Mouse (Mus musculus) liver, embryonic 13.5 days (tissue): ENCODE results near the gene Cep131. TPM values are rescaled to one million over a fixed set of nuclear protein-coding genes. Genes with fewer than 3 reads are reported as not detected.
A peak's percentile ranks its signal among the peaks of the same experiment; 100 is the strongest.

Source experiments
- ATAC-seq: fragments of 200-750 bp; cut with Nextera tagmentation; 2 replicates; pipeline ENCODE4 v1.8.0; 2017; ENCODE audit warnings: low read depth, mild to moderate bottlenecking, moderate number of reproducible peaks, moderate library complexity
- DNase-seq: peaks from one replicate; pipeline ENCODE4 v3.0.0; 2022
- H3K27ac ChIP-seq: fragments of 300-500 bp; sonication (generic); 2 replicates; pipeline ENCODE4 v1.5.1; 2015; ENCODE audit warnings: moderate library complexity, mild to moderate bottlenecking, inconsistent platforms
- H3K27me3 ChIP-seq: fragments of 300-500 bp; sonication (generic); 2 replicates; pipeline ENCODE4 v1.6.1; 2015; ENCODE audit warnings: mild to moderate bottlenecking, inconsistent platforms
- H3K36me3 ChIP-seq: fragments of 300-500 bp; sonication (generic); 2 replicates; pipeline ENCODE4 v1.6.1; 2015; ENCODE audit warnings: mild to moderate bottlenecking, inconsistent platforms
- H3K4me1 ChIP-seq: fragments of 300-500 bp; sonication (generic); replicated peaks from 2 replicates; pipeline ENCODE4 v1.6.1; 2015; ENCODE audit warnings: inconsistent platforms
- H3K4me2 ChIP-seq: fragments of 300-500 bp; sonication (generic); 2 replicates; pipeline ENCODE4 v1.6.1; 2015; ENCODE audit warnings: inconsistent platforms, mild to moderate bottlenecking, moderate library complexity
- H3K4me3 ChIP-seq: fragments of 300-500 bp; sonication (generic); replicated peaks from 2 replicates; pipeline ENCODE4 v1.5.1; 2015; ENCODE audit warnings: mild to moderate bottlenecking, inconsistent platforms
- H3K9ac ChIP-seq: fragments of 300-500 bp; sonication (generic); 2 replicates; pipeline ENCODE4 v1.6.1; 2015; ENCODE audit warnings: mild to moderate bottlenecking, inconsistent platforms
- H3K9me3 ChIP-seq: fragments of 300-500 bp; sonication (generic); replicated peaks from 2 replicates; pipeline ENCODE4 v1.6.1; 2016; ENCODE audit warnings: inconsistent platforms
- WGBS: fragments of 180-500 bp; shearing (Covaris S2); methylation state at CpG from one replicate; pipeline ENCODE4 v1.1.7; 2015; ENCODE audit not compliant: insufficient replicate concordance; 5-methylcytosine and 5-hydroxymethylcytosine counted together
- polyA plus RNA-seq: library from polyadenylated mRNA; unstranded; fragments of >200 nt; fragmentation: Nextera tagmentation; extraction: Ambion mirVana; gene quantifications from 2 replicates; pipeline ENCODE4 v1.2.1, GENCODE M21; 2015

Gene Cep131
- polyA plus RNA-seq, 1 experiment from 2014 or later, result 4.8 TPM

- peak; percentile 27 for DNase-seq
- H3K9me3 ChIP-seq, result no peaks in the 10 kb centered on the region
- peak overlapping the region; percentile 5; the same call in 1 of the 2 replicates for H3K4me2 ChIP-seq
- peak; percentile 38 for ATAC-seq
- WGBS, result 29% methylated on average over 10 of the region's 10 CpGs
- H3K4me1 ChIP-seq, result no peaks in the 10 kb centered on the region
- no peak overlapping the region for H3K4me3 ChIP-seq
- no peaks in the 10 kb centered on the region for H3K27me3 ChIP-seq
- 0 out of 2 replicates have a peak, but pooled peaks cover 5% of the 10 kb centered on the region for H3K36me3 ChIP-seq
- no peak overlapping the region for H3K9ac ChIP-seq
- no peak overlapping the region for H3K27ac ChIP-seq
Observed at GRCm38 (mm10) chr11:120065291-120065690, 21.3 kb downstream of the Cep131 start.

- DNase-seq (no peak), ATAC-seq (no peak)
- H3K27me3 ChIP-seq, result no peaks in the 10 kb centered on the region
- no peaks in the 10 kb centered on the region for H3K9me3 ChIP-seq
- H3K9ac ChIP-seq, result no peak overlapping the region
- whole genome bisulfite sequencing, result 75% methylated on average over 11 of the region's 11 CpGs
- H3K4me1 ChIP-seq, result no peaks in the 10 kb centered on the region
- 0 out of 2 replicates have a peak, but pooled peaks cover 2% of the 10 kb centered on the region for H3K36me3 ChIP-seq
- H3K4me3 ChIP-seq, result no peak overlapping the region
- no peak overlapping the region for H3K4me2 ChIP-seq
- H3K27ac ChIP-seq, result peak overlapping the region; percentile 58; the same call in 1 of the 2 replicates
Observed at GRCm38 (mm10) chr11:120064668-120065040, 22.0 kb downstream of the Cep131 start.

- H3K4me2 ChIP-seq, result no peak overlapping the region
- H3K36me3 ChIP-seq, result no peaks in the 10 kb centered on the region
- 48% methylated on average over 13 of the region's 13 CpGs for WGBS
- no peak overlapping the region for H3K9ac ChIP-seq
- H3K27ac ChIP-seq, result peak overlapping the region; percentile 58
- DNase-seq, result no peak
- no peaks in the 10 kb centered on the region for H3K27me3 ChIP-seq
- H3K4me1 ChIP-seq, result no peaks in the 10 kb centered on the region
- H3K9me3 ChIP-seq, result no peaks in the 10 kb centered on the region
- no peak overlapping the region for H3K4me3 ChIP-seq
- ATAC-seq, result no peak
Observed at GRCm38 (mm10) chr11:120064006-120064667, 22.5 kb downstream of the Cep131 start.

DNA sequence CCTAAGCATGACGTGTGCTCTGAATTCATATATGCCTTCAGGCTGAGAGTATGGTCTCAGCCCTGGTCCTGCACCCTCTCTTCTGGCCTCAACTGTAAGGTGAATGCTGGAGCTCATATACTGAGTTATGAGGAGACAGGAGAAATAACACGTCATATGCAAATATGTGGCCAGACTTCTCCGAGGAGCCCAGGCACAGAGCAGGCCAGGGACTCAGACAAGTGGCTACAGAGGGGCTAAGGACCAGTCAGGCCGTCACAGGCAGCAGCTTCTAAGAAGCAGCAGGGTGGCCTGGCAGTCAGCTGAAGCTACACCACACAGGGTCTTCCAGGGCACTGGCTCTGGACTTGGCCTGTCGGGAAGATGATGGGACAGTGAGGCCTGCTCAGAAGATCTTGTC is 23.3 kb downstream of the Cep131 start:
- H3K4me2 ChIP-seq, result no peak overlapping the region
- no peaks in the 10 kb centered on the region for H3K9me3 ChIP-seq
- ATAC-seq, result no peak
- no peaks in the 10 kb centered on the region for H3K4me1 ChIP-seq
- H3K4me3 ChIP-seq, result no peak overlapping the region
- WGBS, result 61% methylated on average over 5 of the region's 5 CpGs
- no peaks in the 10 kb centered on the region for H3K36me3 ChIP-seq
- no peak for DNase-seq
- H3K9ac ChIP-seq, result no peak overlapping the region
- no peak overlapping the region for H3K27ac ChIP-seq
- H3K27me3 ChIP-seq, result no peaks in the 10 kb centered on the region; the same call in 1 of the 2 replicates

DNA sequence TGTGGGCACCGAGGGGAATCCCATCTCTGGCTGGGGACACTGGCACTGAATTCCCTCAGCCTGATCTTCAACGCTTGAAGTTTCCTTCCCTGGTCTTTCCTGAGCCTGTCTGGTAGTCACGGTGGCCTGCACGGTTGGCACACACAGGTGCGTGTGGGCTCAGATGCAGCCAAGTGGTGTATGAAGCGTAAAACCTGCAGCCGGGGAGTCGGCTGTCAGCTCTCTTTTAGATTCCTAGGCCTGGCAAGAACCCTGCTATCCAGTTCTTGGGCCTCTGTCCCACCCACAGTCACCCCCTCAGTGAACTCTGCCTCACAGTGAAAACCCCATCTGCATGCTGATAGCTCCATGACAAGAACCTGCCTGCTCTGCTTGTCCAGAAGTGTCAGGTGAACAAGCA is 26.0 kb downstream of the Cep131 start:
- no peak overlapping the region for H3K27ac ChIP-seq
- H3K4me2 ChIP-seq, result no peak overlapping the region
- H3K9me3 ChIP-seq, result no peaks in the 10 kb centered on the region
- H3K27me3 ChIP-seq, result no peaks in the 10 kb centered on the region; the same call in 1 of the 2 replicates
- H3K4me3 ChIP-seq, result no peak overlapping the region
- H3K36me3 ChIP-seq, result no peaks in the 10 kb centered on the region
- ATAC-seq (no peak), DNase-seq (no peak)
- 64% methylated on average over 8 of the region's 8 CpGs for WGBS
- no peak overlapping the region for H3K9ac ChIP-seq
- no peaks in the 10 kb centered on the region for H3K4me1 ChIP-seq

- Histone ChIP-seq H3K4me1 (no peaks in the 10 kb centered on the region), H3K27ac (no peak overlapping the region), H3K4me3 (no peak overlapping the region), H3K4me2 (no peak overlapping the region), H3K9ac (no peak overlapping the region), H3K9me3 (no peaks in the 10 kb centered on the region), H3K36me3 (no peaks in the 10 kb centered on the region), H3K27me3 (peaks cover 5% of the 10 kb centered on the region; the same call in 1 of the 2 replicates)
- WGBS, result 65% methylated on average over 12 of the region's 12 CpGs
- no peak for ATAC-seq
- DNase-seq, result no peak
Observed at GRCm38 (mm10) chr11:120055953-120056732, 30.5 kb downstream of the Cep131 start.

DNA sequence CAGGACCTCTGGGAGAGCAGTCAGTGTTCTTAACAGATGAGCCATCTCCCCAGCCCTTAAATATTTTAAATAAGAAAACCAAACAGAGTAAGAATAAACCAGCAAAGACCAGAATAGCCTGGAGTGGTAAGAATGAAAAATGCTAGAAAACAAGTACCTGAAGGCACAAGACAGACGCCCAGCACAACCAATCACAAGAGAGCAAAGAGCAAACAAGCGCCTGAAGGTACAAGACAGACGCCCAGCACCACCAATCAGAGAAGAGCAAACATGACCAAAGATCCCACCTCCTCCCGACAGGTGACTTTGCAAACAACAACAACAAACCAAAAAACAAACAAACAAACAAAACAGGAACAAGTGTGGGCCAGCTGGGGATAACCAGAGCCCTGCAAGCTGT is 32.8 kb downstream of the Cep131 start:
- no peaks in the 10 kb centered on the region for H3K9me3 ChIP-seq
- H3K4me1 ChIP-seq, result no peaks in the 10 kb centered on the region
- no peak overlapping the region for H3K4me3 ChIP-seq
- H3K4me2 ChIP-seq, result no peak overlapping the region
- ATAC-seq, result no peak
- peaks cover 21% of the 10 kb centered on the region for H3K27me3 ChIP-seq
- no peak overlapping the region for H3K27ac ChIP-seq
- H3K9ac ChIP-seq, result no peak overlapping the region
- WGBS, result 69% methylated on average over 4 of the region's 4 CpGs
- no peaks in the 10 kb centered on the region for H3K36me3 ChIP-seq
- DNase-seq, result no peak

GRCm38 (mm10) chr11:120052274-120052673 is 34.4 kb downstream of the Cep131 start:
- DNase-seq, result no peak
- WGBS, result 54% methylated on average over 9 of the region's 9 CpGs
- Histone ChIP-seq H3K36me3 (no peaks in the 10 kb centered on the region), H3K27ac (no peak overlapping the region), H3K9me3 (no peaks in the 10 kb centered on the region), H3K4me1 (peaks cover 7% of the 10 kb centered on the region), H3K9ac (no peak overlapping the region), H3K4me2 (no peak overlapping the region), H3K27me3 (peaks cover 37% of the 10 kb centered on the region), H3K4me3 (no peak overlapping the region)
- no peak for ATAC-seq

DNA sequence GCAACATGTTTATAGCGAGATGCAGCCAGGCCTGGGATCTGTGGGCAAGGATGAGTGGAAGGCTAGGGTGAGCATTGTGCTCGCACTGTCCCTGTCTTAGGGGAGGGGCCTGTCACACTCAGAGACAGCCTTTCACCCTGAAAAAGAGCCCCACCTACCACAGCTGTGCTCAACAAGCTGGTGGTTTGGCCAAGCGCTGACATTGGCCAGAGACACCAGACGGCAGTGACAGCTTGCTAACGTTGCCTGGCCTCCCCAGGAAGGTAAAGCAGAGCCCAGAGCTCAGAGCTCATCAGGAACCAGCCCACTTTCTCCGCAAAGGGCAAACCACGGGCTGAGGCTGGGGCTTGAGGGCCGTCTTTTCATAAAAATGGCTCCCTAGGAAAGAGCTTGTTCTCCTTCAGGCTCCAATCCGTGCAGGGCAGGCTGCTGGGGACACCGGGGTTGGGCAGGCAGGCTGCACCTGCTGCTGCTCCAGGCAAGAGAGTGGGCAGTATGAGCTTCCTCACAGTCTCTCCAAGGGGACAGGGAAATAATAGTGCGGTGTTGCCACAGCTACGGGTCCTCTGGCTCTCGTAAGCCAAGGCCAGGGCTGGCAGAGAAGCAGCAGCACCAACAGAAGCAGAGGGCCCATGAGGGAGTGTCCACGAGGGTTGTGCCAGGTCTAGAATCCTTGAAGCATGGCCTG is 35.4 kb downstream of the Cep131 start:
- no peak overlapping the region for H3K9ac ChIP-seq
- H3K4me3 ChIP-seq, result no peak overlapping the region
- no peak overlapping the region for H3K27ac ChIP-seq
- ATAC-seq (no peak), DNase-seq (no peak)
- H3K36me3 ChIP-seq, result no peaks in the 10 kb centered on the region
- H3K9me3 ChIP-seq, result no peaks in the 10 kb centered on the region
- peaks cover 47% of the 10 kb centered on the region for H3K27me3 ChIP-seq
- H3K4me2 ChIP-seq, result no peak overlapping the region
- WGBS, result 39% methylated on average over 14 of the region's 14 CpGs
- H3K4me1 ChIP-seq, result peaks cover 14% of the 10 kb centered on the region

DNA sequence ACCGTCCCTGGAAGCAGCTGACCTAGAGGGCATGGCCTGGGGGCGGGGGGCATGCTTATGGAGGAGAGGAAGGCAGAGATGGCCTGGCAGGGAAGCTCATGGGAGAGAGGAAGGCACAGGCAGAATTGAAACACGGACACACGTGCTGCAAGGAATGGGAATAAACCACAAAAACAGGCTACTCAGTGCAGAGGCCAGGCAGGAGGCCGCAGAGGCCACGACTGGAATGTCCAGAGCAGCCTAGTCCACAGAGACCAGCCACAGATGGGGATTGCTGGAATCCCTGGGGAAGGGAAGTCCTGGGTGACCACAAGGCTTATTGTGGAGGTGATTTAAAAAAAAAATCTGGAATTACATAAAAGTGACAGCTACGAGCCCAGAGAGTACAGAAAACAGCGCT is 37.6 kb downstream of the Cep131 start:
- H3K27ac ChIP-seq, result no peak overlapping the region
- H3K36me3 ChIP-seq, result no peaks in the 10 kb centered on the region
- no peak overlapping the region for H3K9ac ChIP-seq
- H3K4me2 ChIP-seq, result no peak overlapping the region
- no peak overlapping the region for H3K4me3 ChIP-seq
- no peak for DNase-seq
- H3K27me3 ChIP-seq, result peaks cover 62% of the 10 kb centered on the region
- H3K9me3 ChIP-seq, result no peaks in the 10 kb centered on the region
- ATAC-seq, result no peak
- H3K4me1 ChIP-seq, result peaks cover 19% of the 10 kb centered on the region
- WGBS, result 65% methylated on average over 8 of the region's 8 CpGs

DNA sequence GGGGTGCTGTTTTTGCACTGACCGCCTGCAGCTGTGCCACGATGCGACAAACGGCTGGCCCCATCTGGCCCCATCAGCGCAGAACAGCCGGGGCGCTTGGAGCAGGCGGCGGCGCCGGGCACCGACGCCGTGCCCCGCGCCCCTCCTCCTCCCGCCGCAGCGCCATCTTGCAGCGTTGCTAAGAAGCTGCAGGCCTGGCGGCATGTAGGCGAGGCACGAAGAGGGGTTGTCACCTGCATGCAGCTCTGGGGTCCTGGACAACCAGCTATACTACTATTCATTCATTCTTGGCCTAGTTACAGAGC is 38.4 kb downstream of the Cep131 start:
- Histone ChIP-seq H3K4me2 (no peak overlapping the region), H3K36me3 (no peaks in the 10 kb centered on the region), H3K27me3 (peaks cover 62% of the 10 kb centered on the region), H3K27ac (no peak overlapping the region), H3K9ac (no peak overlapping the region), H3K4me3 (no peak overlapping the region), H3K4me1 (peaks cover 19% of the 10 kb centered on the region), H3K9me3 (no peaks in the 10 kb centered on the region)
- WGBS, result 14% methylated on average over 23 of the region's 23 CpGs
- ATAC-seq, result no peak
- DNase-seq, result no peak
